Comparison of ENCODE assay signal across 8 mouse cellular contexts in genomic region chr8:120298601-120299532, GRCm38 (mm10).
DNase-seq lines count a peak whose midpoint lies in the region; ATAC-seq and TF ChIP-seq lines count a peak whose summit lies in the region.

No protein-coding gene starts in this region.

- no peak for TF ChIP-seq POLR2A in embryonic fibroblast, embryonic 13.5 days (IDR thresholded peaks at IDR 0.05; ENCODE audit: low read depth, low read length)

- peak overlapping the region; percentile 45 for H3K27ac ChIP-seq in liver, embryonic 12.5 days
- H3K27ac ChIP-seq in embryonic fibroblast, embryonic 13.5 days (ENCODE audit: insufficient read depth, low read length) = peak overlapping the region; percentile 41
- peak overlapping the region; percentile 83 for H3K27ac ChIP-seq in limb, embryonic 11.5 days (replicated peaks; ENCODE audit: low read depth, low read length)

- H3K4me1 ChIP-seq in liver, embryonic 12.5 days = peaks cover 74% of the 10 kb centered on the region
- peaks cover 2% of the 10 kb centered on the region; the same call in 1 of the 2 replicates for H3K4me1 ChIP-seq in embryonic fibroblast, embryonic 13.5 days (ENCODE audit: control insufficient read depth, insufficient read depth, low read length)
- H3K4me1 ChIP-seq in limb, embryonic 11.5 days (ENCODE audit: control insufficient read depth, insufficient read depth, low read length) = peaks cover 71% of the 10 kb centered on the region

- H3K4me3 ChIP-seq in liver, embryonic 12.5 days = no peak overlapping the region
- H3K4me3 ChIP-seq in embryonic fibroblast, embryonic 13.5 days (ENCODE audit: insufficient read depth, low read length) = no peak overlapping the region
- H3K4me3 ChIP-seq in limb, embryonic 11.5 days (ENCODE audit: low read depth, low read length) = no peak overlapping the region

- H3K27me3 ChIP-seq in liver, embryonic 12.5 days (replicated peaks) = no peaks in the 10 kb centered on the region
- H3K27me3 ChIP-seq in limb, embryonic 11.5 days (ENCODE audit: control insufficient read depth, insufficient read depth, low read length) = no peaks in the 10 kb centered on the region

- no peaks in the 10 kb centered on the region for H3K36me3 ChIP-seq in liver, embryonic 12.5 days
- no peaks in the 10 kb centered on the region for H3K36me3 ChIP-seq in limb, embryonic 11.5 days (ENCODE audit: control insufficient read depth, insufficient read depth, low read length)

- H3K9me3 ChIP-seq in liver, embryonic 12.5 days (replicated peaks) = no peaks in the 10 kb centered on the region
- no peaks in the 10 kb centered on the region for H3K9me3 ChIP-seq in limb, embryonic 11.5 days (ENCODE audit: control insufficient read depth, low read length)

- H3K9ac ChIP-seq in liver, embryonic 12.5 days = no peak overlapping the region
- no peak overlapping the region; the same call in 1 of the 2 replicates for H3K9ac ChIP-seq in limb, embryonic 11.5 days (ENCODE audit: low read length)

- ATAC-seq in liver, embryonic 12.5 days = no peak
- peak; percentile 75 for ATAC-seq in limb, embryonic 11.5 days (ENCODE audit: insufficient number of reproducible peaks, low FRiP score, low TSS enrichment, low read depth)

- H3K4me2 ChIP-seq in liver, embryonic 12.5 days = no peak overlapping the region
- H3K4me2 ChIP-seq in limb, embryonic 11.5 days (ENCODE audit: low read depth, severe bottlenecking) = peak overlapping the region; percentile 12; the same call in 1 of the 2 replicates

- DNase-seq in liver = no peak
- peak; percentile 89 for DNase-seq in limb, embryonic 11.5 days (ENCODE audit: low spot score)
- peak; percentile 76 for DNase-seq in retina, postnatal 1 day
- DNase-seq in adrenal gland, postnatal 36 days = no peak
- no peak for DNase-seq in heart, postnatal 36 days
- no peak for DNase-seq in layer of hippocampus, postnatal 25 days (ENCODE audit: extremely low spot score in 1 of 2, low spot score in 1 of 2)

- WGBS in liver, embryonic 12.5 days (ENCODE audit: insufficient replicate concordance) = 80% methylated on average over 22 of the region's 22 CpGs
- whole genome bisulfite sequencing in limb, embryonic 11.5 days = 28% methylated on average over 22 of the region's 22 CpGs

- TF ChIP-seq CTCF in embryonic fibroblast, embryonic 13.5 days (IDR thresholded peaks at IDR 0.05; ENCODE audit: borderline replicate concordance, insufficient read depth, low read length) = no peak

- intact Hi-C loops in heart, postnatal 36 days (cut with DNase I) = no loop called here

Comparison
In these comparisons a context has a peak if more than half of its experiments do, and no peak if none do; other contexts are left out.
1. DNase-seq: peak in limb, embryonic 11.5 days (single experiment) and retina, postnatal 1 day (single experiment); none in liver (single experiment), adrenal gland, postnatal 36 days (0 of 2), heart, postnatal 36 days (0 of 2) and layer of hippocampus, postnatal 25 days (0 of 2).
2. Peak in every context shown above with its lines, with median percentiles within 50 percentile points of each other: H3K27ac ChIP-seq.